Mouse (Mus musculus) cerebellum, adult 11 months (tissue): ENCODE data around the gene Pcdh7.

ENCODE experiments used
- DNase-seq: peaks from one replicate; pipeline ENCODE4 v3.0.0; 2022

Gene Pcdh7

GRCm38 (mm10) chr5:57803890-57804289 lies 86.1 kb downstream of the Pcdh7 start:
- no peak for DNase-seq

GRCm38 (mm10) chr5:57807350-57807749 lies 89.6 kb downstream of the Pcdh7 start:
- DNase-seq, result no peak

- DNase-seq, result no peak
Observed at GRCm38 (mm10) chr5:57810641-57811040, 92.9 kb downstream of the Pcdh7 start.

DNA sequence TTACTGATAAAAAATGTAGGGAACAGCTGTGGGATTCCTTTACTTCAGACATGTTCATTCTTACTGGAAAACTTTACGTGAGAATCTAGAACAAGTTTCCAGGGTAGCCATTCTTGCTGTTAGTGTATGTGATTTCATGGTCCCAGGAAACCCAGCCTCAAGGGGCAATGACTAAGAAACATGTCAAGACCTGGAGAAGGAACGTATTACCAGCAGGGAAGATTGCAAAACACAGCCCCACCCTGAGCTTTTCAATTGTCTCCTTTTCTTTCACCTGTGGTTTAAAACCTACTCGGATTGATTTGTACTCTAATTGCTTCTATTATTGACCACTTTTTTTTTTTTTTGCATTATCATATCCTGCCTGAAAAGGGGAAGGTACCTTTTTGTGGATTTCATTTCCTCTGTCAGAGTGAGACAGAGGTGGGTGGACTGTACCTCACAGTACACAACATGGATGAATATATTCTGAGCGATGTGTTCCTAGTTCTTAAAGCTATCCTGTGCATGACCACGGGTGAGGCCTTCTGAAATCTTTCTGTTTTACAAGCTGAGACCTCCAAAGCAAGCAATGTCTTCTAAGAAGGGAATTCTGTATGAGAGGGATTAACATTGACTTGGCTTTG lies 98.3 kb downstream of the Pcdh7 start:
- no peak for DNase-seq

DNA sequence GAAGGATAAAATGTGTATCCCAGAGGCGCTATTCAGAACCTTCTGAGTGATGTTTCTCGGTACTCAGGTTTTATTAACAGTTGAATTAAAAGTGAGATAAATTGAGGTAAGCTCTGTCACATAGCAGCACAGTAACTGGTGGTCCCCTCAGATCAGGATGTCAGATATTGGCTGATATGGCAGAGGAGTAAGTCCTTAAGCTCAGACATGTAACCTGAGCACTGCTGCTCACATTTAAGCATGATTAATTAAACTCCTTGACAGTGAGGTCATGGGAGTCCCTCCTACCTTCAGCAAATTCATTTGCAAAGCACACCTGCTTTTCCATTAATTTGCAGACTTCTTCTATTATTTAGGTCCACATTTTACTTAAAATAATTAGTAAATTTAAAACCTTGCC lies 102.0 kb downstream of the Pcdh7 start:
- no peak for DNase-seq

- DNase-seq, result no peak
Observed at GRCm38 (mm10) chr5:57821099-57821498, 103.3 kb downstream of the Pcdh7 start.

- DNase-seq, result no peak
Observed at GRCm38 (mm10) chr5:57828437-57828836, 110.7 kb downstream of the Pcdh7 start.

- DNase-seq, result no peak
Observed at GRCm38 (mm10) chr5:57837150-57837549, 119.4 kb downstream of the Pcdh7 start.

GRCm38 (mm10) chr5:57841357-57842119 lies 123.8 kb downstream of the Pcdh7 start:
- DNase-seq, result no peak

DNA sequence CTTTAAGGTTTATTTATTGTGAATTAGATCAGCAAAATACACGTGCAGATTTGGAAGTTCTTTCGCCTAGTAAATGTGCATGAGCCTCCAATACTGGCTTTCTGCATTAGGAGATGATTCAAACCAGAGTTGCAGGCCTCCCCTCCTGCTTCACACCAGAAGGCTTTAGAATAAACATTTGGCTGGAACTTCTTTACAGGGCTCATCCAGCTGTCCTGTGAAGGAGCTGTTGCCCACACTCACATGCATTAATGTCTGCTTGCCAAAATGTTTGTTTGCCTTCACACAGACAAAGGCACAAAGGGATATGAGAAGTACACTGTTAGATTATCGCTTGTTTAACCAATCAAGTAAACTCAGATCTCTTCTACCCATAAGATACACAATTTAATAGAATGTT lies 129.7 kb downstream of the Pcdh7 start:
- DNase-seq, result no peak

- no peak for DNase-seq
Observed at GRCm38 (mm10) chr5:57850111-57850510, 132.3 kb downstream of the Pcdh7 start.

DNA sequence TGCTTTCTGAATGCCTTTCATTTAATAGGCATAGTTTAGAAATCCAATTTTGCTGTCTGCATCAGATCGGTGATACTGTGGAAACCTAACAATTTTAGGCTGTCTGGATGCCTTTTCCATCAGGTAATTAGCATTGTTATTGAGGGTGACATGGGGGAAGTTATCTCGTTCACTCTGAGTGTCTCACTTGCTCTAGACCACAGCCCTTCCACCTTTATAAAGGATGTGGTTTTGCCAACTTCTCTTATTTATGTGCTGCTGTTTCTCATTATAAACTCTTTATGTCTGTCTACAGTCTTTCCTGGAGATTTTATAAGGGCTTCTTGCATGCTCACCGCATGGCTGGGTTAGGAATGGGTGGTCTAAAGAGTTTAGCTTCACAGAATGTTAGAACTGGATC lies 139.5 kb downstream of the Pcdh7 start:
- no peak for DNase-seq

DNA sequence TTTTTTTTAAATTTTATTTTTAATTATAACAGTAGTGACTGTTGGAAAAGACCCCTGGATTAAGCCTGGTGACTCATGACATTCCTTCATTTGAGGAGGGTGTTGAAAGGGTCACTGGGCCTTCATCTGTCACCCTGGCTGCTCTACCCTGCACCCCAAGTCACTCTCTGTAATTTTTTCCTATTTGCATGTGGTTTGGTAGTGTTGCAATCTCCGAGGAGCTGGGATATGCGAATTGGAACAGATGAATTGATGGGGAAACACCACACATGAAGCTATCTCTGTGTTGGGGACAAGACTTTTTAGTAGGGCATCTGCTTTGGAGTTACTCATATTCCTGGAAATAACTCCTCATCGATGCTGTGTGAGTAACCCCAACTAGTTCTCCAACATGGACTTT lies 146.5 kb downstream of the Pcdh7 start:
- DNase-seq, result no peak

DNA sequence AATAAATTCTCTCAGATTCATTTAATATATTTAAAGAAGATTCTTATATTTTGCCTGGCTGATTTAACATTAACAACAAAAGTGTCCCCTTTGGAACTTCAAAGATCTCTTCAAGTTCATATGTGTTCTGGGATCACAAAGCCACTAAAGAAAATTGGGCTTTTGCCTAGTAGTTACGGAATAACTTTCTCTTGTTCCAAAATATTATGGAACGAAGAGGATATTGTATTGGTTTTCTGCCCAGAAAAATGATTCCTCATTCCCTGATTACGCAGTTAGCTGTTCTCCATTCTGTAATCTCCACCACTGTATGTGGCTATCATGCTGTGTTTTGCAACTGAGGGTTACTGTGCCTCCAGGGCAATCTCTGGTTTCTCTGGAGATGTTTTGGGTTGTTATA lies 147.5 kb downstream of the Pcdh7 start:
- DNase-seq, result no peak

- DNase-seq, result no peak
Observed at GRCm38 (mm10) chr5:57866097-57866496, 148.3 kb downstream of the Pcdh7 start.

DNA sequence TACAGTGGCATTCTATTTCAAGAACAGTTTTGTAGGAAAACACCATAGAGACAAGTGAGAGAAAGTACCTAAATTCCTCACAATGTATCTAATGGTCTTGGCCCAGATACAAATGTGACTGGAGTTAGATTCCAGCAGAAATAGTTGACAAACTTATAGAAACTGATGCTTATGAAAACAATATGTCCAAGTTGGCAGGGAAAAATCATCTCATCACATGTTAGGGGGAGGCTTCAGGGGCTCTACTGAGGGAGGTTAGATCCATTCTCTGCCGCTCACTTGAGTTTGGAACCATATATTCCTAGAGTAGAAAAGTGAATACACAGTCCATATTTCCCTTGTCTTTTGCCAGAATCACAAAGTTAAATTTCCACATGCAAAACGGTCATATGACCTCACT lies 150.1 kb downstream of the Pcdh7 start:
- DNase-seq, result no peak

DNA sequence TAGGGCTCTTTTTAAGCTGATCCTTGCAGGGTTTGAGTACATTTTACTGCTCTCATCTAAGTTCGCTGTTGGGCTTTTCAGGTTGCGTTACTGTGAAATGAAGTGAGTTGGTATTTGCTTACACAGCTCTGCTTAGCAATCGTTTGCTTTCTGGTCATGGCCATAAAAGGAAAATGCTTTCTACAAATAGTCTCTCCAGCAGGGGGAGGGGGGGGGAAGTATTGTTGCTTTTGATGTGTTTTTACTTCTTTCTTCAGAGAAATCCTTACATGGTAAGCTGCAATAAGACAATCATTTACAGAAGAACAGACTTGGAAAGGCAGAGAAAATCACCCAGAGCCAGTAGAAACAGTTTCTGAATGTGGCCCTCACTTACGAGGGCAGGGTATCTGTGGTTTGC lies 150.9 kb downstream of the Pcdh7 start:
- DNase-seq, result no peak

DNA sequence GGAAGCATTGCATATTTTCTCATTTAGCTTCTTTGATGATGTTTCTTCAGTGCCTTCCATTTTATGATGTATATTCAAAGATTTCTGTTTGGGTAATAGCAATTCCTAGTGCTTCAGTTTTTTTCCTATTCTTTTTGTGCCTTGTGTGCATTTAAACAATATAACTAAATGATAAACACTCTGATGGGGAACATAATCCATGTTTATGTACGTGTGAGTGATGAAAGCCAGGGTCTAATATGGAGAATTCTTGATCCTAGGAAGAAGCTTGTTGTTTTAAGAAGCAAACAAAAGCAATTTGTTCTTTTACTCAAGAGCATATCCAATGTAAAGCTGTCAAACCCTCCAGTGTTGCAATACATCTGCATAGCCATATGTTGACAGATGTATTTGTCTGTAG lies 153.0 kb downstream of the Pcdh7 start:
- no peak for DNase-seq

- DNase-seq, result no peak
Observed at GRCm38 (mm10) chr5:57884982-57885381, 167.2 kb downstream of the Pcdh7 start.

DNA sequence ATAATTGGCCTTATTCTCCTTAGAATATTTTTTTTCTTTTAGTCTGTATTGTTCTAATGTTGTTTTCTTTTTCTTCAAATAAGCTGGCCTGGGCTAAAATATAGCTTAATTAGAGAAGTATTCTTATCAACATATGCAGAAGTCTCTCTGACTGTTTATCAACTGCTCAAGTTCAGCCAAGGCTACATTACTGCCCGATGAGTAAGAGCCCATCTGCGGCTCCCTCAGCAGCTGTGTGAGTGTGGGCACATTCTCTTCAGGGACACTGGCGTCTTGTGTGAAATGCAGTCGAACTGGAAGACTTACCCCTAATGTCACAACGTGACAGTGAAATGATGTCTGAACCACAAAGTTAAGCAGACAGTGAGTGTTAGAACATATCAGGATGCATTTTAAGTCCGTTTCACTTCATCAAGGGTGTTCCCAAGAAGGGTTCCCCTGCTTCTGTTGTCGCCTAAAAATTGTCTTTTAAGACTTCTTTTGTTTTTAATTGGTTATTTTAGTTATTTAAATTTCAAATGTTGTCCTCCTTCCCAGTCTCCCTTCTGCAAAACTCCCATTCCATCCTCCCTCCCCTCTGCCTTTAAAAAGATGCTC lies 181.3 kb downstream of the Pcdh7 start:
- no peak for DNase-seq

DNA sequence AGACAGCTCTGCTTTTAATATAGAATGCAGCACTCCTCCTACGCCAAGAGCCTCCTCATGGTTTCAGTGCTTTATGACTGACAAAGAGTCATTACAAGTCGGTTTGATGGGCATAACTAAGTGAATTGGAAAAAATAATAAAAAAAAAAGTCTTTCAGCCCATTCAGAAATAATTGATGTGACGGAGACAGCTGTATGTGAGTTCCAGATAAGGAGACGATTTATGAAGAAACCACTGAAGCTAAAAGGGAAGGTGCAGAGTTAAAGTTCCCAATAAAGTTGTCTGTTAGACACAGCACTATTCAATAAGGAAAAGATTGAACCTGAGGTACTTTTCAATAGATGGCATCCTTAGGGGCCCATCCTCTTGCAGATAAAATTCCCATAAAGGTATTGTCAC lies 189.5 kb downstream of the Pcdh7 start:
- no peak for DNase-seq

- DNase-seq, result no peak
Observed at GRCm38 (mm10) chr5:57921140-57921539, 203.4 kb downstream of the Pcdh7 start.

GRCm38 (mm10) chr5:57931331-57931730 lies 213.6 kb downstream of the Pcdh7 start:
- no peak for DNase-seq

- no peak for DNase-seq
Observed at GRCm38 (mm10) chr5:57931738-57932137, 214.0 kb downstream of the Pcdh7 start.
